Mouse (Mus musculus) thymus, postnatal 14 days (tissue): ENCODE measurements around the gene Prpf19.

ENCODE experiments used
- DNase-seq: peaks from one replicate; pipeline ENCODE4 v3.0.0; 2021

The Prpf19 gene

GRCm38 (mm10) chr19:10940097-10940800 is 45.2 kb downstream of the Prpf19 start:
- peak; percentile 70 for DNase-seq

GRCm38 (mm10) chr19:10940801-10941457 is 45.9 kb downstream of the Prpf19 start:
- DNase-seq, result no peak

- DNase-seq, result no peak
These were observed 48.9 kb downstream of the Prpf19 start for GRCm38 (mm10) chr19:10943955-10944354.

- no peak for DNase-seq
These were observed 51.5 kb downstream of the Prpf19 start for GRCm38 (mm10) chr19:10946506-10946905.

- DNase-seq, result no peak
These were observed 52.2 kb downstream of the Prpf19 start for GRCm38 (mm10) chr19:10947219-10947618.

- peak; percentile 38 for DNase-seq
These were observed 53.4 kb downstream of the Prpf19 start for GRCm38 (mm10) chr19:10948416-10948815.

- peak; percentile 96 for DNase-seq
These were observed 54.1 kb downstream of the Prpf19 start, which contains the start of gene Ccdc86 for GRCm38 (mm10) chr19:10949112-10949511. TSS of gene Ccdc86 (minus strand) at chr19:10949266.

GRCm38 (mm10) chr19:10949558-10949957 is 54.5 kb downstream of the Prpf19 start:
- DNase-seq, result no peak

- no peak for DNase-seq
These were observed 57.2 kb downstream of the Prpf19 start for GRCm38 (mm10) chr19:10952021-10952939.
